Mouse (Mus musculus): ENCODE data around the gene Ppp1r35. TPM values are rescaled to one million over a fixed set of nuclear protein-coding genes. Genes with fewer than 3 reads are reported as not detected.

Gene Ppp1r35
- total RNA-seq, 2 experiments from 2014 or later = 21.6 to 23.1 TPM

DNA sequence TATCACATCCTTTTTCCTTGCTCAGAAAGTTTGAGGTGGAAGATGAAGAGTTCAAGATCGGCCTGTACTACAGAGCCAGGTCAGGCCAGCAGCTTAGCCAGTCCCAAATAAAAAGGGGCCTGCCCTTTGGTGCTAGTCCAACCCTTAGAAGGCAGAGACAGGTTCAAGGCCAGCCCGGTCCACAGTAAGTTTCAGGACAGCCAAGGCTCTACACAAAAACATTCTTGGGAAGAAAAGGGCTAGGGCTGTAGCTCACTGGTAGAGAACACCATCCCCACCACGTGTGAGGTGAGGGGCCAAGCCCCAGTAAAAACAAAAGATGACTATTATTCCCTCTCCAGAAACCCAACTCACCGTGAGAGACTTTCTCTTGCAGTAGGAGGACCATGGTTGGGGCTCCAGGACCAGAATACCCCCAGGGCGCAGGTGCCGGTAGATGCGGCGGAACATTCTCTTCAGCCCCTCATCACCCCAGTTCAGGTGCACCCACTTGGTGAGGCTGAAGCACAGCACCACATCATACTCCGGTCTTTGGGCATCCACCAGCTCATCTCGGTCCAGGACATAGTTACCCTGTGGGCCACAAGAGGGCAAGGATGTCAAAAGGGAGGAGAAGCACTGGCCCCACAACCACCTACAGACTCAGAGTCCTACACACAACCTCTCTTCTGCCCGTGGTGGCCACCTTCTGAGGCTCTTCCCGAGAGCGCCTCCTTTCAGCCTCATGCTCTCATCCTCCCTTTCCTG is 4.3 kb downstream of the Ppp1r35 start:
- no peak for DNase-seq

DNA sequence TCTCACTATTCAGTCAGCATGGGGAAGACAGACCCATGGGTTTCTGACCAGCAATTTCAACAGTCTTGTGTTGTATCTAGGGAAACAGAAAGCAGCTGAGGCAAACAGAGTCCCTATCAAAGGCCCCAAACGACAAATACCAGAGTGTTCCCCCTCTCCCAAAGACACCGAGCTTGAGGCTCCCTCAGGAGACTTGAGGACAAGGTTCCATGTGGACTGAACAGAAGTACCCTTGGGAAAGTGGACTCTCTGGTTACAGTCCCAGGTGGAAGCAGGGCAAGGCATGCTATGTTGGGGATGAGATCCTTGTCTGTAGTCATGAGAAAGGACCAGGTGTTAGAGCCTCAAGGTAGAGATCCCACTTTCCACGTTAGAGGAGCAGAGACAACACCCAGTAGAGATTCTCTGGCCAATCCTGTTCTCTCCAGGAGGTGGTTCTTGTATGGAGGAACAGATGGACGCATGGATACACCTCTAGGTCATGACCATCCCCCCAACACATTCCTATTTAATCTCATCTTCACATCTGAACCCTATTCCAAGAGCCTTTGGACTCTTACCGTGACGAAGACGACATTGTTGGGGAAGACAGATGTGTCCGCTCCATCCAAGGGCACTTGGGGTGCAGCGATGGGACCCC is 5.4 kb downstream of the Ppp1r35 start:
- DNase-seq = no peak

DNA sequence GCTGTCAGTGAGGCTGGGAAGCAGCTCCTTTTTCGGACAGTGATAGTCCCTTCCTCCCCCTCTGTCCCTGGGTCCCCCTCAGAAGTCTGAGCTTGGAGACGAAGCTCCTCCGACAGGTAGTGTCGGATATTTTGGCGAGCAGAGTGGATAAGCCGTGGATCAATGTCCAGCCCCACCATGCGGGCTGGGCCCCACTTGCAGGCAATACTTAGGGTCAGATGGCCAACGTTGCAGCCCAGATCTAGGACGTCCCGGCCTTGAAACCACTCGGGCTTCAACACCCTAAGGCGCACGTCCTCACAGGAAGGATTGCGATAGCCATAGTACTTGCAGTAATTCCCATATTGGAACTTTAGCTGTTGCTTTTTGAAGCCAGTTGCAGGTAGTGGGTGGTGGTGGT is 5.9 kb downstream of the Ppp1r35 start:
- peak; percentile 44 for DNase-seq

DNA sequence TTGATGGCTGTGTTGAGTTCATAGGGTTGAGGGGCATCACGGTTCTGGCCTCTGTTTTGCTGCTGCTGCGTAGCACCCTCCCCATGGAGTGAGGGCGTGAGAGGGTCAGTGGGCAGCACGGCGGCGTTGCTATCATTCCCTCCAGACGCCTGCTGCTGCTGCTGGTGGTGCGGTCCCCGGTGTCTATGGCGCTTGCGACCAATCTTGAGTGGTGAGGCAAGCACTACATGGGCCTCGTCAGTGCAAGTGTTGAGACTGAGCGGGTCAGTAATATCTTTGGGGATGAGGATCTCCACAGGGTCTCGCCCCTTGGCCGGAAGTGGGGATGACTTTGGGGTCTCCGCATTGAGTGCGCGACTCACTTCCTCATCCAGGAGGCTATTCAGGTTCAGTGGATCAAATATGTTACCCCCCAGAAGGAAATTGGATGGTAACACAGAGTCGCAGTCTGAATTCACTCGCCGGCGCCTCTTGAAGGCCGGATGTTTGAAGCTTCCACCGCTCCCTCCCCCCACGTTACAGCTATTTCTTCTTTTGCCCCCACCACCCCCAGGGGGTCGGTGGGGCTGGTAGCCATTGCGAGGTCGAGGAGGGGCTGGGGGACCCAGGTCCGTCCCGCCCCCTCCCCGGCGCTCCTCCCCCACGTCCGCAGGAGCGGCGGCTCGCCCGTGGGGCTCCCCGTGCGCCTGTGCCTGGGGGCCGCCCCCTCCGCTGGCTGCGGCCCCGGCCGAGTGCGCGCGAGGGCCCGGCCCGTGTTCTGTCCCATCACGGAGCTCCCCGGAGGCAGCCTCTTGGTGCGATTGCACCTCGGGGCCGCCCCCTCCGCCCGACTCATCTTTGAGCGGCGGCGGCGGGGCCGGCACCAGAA is 6.7 kb downstream of the Ppp1r35 start:
- DNase-seq = peak; percentile 73

DNA sequence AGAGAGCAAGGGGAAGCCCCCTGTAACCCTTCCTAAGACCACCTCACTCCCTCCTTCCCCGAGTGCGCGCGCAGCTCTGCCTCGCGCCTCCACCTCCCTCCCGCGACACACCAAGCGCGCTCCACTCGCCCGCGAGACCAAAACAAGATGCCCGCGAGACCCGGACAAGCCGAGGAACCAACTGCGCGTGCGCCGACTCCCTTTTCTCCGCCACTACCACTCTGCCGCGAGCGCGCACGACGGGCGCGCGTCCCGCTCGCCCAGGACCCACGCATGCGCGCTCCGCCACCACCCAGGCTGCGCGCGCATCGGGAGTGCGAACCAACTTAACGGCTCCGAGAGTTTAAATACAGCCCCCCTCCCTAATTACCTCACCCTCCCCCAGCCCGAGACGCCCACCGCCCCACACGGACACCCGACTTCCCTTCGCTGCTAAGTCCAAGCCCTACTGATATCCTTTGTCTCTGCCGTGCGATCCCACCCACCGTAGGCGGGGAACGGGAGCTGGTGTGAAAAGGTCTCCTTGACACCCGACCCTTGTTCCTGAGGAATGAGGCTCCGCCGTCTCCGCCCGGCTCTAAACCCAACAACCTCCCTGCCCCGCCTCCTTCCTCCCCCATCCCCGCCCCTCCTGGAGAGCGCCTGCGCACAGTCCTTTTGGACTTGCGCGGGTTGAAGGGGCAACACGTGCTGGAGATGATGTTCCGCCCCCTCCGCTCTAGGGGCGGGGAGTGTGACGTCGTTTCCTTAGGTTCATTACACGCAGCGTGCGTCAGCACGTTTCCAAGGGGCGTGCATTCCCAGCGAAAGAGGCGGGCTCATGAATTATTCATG is 7.7 kb downstream of the Ppp1r35 start:
- DNase-seq = peak; percentile 99

DNA sequence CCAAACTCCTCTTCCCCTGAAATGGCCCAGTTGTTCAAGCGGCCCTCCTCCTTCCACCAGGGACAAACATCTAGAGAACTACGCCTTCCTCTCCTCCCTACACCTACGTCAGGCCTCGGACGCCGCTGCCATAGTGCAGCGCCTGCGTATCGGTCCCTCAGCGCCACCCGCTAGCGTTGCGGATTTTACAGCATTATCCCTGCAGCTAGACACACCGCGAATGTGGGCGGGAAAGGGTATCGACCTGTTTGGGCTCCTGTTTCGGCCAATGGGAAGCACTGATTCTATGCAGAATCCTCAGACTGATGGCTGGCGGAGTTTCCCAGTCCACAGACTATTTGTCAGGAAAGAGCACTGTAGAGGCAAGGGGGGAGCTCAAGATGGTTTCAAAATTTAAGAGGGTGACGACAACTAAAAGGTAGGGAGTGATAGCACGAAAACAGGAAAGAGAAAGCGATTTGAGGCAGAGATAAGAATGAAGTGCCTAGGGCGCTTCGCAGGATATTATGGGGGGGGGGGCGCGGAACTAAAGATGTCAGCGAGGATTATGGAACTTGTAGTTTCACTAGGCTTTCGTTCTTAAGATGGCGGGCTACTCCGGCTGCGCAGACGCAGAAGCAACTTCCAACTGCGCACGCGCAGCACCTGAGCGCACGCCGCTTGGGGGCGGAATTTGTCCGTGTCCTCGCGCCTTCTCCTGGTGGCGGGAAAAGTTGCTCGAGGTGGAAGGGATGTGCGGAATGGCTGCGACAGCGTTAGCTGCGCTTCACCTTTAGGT is 8.7 kb downstream of the Ppp1r35 start, which contains the start of the genes Mepce and Zcwpw1:
Mepce (minus strand) TSS at position 505 of the 778 bp plus-strand sequence.
Zcwpw1 (plus strand) TSS at position 648 of the 778 bp plus-strand sequence.
- peak; percentile 97 for DNase-seq

DNA sequence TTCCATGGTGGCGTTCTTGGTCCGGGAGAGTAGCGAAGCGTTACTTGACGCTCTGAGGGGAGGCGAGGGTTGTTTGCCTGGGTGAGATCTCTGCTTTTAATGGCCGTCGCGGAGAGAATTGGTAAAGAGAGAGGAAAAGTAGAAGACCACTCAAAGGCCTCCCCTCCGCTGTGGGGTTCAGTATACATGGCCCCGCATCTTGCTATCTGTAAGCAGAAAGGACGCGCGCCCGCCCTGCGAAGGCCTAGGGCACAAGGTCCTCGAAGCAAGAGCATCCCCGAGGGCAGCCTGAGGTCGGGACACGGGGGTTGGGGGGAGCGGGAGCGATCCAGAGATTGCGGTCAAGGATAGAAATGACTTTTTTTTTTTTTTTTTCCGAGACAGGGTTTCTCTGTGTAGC is 9.5 kb downstream of the Ppp1r35 start:
- no peak for DNase-seq

DNA sequence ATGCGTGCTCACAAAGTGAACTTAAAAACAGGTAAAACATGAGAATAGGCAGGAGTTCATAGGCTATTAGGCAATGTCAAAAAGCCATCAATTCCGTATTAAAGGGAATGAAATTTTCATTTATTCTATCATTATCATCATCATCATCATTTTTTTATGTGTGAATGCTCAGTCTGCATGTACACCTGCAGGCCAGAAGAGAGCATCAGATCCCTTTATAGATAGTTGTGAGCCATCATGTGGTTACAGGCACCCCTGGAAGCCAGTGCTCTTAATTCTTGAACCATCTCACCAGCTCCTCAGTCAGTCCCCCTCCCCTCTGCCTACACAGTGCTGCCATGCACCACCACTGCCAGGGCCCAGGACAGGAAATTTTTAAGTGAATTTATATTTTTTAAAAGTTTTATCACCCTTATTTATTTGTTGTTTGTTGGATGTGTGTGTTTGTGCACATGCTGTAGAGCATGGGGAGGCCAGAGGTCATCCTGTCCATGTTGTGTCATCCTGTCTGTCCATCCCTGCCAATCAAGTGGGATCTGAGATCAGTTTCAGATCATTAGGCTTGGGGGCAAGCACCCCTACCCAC is 10.4 kb downstream of the Ppp1r35 start:
- no peak for DNase-seq

DNA sequence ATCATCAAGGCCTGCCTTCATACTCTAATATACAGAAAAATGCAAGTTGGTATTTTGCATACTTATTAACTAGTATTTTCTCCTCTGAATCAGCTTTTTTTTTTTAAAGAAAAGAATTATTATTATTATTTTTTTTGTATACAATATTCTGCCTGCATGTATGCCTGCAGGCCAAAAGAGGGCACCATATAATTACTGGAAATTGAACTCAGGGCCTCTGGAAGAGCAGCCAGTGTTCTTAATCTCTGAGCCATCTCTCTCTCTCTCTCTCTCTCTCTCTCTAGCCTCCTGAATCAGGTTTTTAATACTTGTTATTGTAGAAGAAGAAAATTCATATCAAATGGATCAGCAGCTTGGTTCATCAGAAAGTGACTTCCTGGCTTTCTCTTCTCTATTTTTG is 12.9 kb downstream of the Ppp1r35 start:
- no peak for DNase-seq

DNA sequence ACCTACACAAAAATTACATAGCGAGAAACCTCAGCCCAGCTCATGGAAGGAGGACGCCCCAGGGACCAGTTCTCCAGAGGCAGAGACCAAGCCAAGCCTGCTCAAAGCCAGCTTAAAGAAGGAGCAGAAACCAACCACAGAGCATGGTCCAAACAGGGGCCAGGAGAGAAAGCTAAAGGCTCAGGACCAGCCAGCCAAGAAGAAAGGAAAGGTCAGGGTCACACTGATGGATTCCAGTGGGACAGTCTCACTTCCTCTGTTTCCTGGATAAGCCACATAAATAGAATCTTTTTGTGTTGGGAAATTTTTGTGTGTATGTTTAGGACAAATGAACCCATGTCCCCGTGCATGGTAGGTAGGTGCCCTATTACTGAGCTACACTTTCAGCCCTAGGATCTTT is 18.0 kb downstream of the Ppp1r35 start:
- DNase-seq = peak; percentile 64

DNA sequence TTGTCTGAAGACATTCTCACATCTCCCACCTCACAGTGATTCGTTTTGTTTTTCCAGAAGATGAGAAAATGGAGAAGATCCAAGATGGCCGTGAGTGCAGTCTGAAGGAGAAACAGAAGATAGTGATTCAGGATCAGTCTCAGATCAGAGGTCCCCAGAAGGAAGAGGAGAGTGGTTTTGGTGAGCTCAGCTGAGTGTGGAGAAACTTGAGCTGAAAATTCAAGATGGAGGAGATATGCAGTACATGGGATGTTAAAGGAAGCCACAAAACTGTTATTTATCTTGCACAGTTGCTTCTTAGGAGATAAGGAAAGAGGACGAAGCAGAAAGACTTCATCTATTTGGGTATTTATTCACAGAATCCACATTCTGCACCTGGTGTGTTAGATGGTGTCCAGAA is 22.3 kb downstream of the Ppp1r35 start:
- DNase-seq = no peak

DNA sequence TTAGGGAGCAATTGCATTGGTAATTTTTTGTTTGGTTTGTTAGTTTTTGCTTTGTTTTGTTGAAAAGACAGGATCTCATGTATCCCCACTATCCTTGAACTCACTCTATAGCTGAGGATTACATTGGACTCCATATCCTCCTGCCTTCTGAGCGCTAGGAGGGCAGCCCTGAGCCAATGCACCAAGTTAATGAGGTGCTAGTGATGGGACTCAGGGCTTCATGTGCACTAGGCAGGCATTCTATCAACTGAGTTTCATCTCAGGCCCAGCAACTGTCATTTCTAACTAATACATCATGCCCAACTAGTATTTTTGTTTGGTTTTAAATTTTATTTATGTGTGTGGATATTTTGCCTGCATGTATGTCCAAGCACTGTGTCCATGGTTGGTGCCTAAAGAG is 27.5 kb downstream of the Ppp1r35 start:
- no peak for DNase-seq

DNA sequence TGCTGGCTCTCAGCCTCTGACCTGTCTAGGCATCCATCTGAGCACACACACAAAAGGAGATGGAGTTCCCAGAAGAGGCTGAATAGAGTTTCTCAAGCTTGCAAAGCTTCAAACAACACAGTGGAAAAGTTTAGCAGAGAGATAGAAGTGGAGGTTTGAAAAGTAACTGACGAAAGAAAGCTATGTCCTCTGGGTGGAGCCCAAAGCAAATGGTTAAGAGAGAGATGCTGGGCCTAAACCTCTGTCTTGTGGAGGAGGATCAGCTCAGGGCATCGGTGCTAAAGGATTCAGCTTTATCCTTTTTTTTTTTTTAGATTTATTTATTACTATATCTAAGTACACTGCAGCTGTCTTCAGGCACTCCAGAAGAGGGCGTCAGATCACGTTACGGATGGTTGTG is 29.7 kb downstream of the Ppp1r35 start:
- DNase-seq = no peak

DNA sequence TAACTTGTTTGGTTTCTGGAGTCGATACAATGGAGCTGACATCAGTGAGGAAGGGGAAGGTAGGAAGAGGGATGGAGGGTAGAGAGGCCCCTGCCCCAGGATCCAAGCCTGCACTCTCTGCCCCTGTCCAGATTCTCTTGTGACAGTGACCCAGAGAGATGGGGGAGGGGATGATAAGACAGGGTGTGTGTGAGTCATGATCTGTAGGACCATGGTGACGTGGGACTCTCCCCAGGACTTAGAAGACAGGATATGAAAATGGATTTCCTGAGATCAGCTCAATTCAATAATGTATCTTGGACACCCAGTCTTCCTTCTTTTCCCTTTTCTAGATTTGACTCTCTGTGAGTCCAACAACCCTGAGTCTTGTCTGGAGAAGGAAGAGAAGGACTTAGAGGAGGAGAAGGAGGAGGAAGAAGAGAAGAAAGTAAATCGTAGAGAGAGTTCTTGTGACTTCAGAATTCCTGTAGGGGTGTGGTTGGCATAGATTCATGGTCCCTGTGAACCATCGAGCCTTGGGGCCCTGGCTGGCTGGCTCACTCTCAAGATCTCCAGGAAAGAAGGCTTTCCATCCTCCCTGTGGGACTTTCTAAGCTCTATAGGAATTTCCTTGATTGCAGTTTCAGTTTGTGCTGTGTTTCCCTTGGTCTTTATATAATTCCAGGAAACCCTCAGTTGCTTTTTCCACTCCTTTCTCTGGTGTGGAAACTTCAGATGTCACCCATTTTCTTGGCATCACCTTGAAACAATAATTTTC is 39.0 kb downstream of the Ppp1r35 start:
- no peak for DNase-seq

DNA sequence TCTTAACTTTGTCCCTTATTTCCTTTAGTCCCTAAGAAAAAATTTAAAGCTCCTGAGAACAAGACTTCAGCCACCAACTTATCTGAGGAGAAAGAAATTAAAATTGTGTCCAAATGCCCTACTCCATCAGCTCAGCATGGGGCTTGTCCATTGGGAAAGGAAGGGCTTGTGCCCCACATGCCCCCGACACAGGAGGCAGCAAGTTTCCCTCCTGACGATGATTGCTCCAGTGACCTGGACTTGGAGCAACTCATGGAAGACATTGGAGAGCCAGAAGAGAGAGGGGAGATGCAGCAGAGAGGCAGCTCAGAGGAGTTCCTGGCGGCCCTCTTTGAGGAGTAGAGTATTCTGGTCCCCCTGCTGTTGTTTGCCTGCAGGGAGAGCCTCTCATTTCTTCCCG is 43.5 kb downstream of the Ppp1r35 start:
- DNase-seq = no peak

DNA sequence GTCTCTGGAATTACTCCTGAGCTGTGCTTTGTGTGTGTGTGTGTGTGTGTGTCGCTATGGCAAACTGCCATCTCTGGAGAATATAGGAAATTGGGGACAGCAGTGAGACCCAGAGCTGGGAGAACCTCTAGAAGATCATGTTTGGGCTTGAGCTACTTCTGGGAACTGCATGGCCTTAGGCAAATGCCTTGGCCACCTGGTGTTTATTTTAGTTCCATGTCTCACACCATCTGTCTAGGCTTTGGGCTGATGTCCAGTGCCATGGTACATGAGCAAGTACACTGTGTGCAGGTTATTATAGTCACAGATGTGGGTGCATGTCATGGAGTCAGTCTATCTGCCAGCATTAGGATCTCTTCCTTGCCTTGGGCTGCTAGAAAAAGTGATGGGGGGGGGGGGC is 44.0 kb downstream of the Ppp1r35 start:
- no peak for DNase-seq

DNA sequence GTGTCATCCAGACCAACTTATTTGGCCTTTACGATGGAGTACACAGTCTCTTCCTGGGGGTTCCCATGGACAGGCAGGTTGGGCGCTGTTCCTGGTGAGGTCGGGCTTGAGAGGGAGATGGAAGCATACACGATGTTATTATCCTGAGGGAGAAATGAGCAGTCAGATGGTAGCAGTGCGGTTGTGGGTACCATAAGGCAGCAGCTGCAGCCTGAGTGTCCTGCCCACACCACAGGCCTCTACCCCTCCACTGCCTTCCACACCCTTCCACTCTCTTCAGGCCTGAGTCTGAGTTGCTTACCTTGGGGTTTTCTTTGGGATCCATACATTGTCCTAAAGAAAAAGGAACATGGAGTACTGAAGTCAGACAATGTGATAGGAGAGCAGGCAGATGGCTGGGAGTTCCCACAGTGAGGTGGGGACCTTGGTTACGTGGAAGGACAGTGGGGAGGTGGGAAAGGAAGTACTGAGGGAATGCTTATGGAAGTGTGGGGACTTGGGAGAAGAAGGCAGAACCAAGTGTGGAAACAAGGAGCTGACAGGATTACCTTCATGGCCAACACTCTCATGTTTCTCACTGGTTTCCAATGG is 44.9 kb downstream of the Ppp1r35 start:
- no peak for DNase-seq

DNA sequence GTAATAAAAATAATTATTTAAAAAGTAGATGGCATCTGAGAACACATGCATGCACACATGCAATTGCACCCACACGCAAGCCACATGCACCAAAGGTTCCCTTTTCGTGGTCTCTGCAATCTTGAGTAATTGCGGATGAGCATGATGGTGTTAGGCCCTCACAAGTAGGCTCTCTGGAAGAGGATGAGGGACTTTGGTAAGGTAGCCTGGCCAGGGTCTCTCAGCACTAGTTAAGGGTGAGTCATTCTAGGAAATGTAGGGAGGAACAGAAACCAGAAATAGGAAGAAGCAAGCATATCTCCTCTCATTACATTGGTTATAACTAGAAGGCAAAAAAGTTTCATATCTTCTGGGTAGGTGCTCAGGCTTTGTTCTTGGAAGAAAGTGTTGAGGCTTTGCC is 46.4 kb downstream of the Ppp1r35 start:
- no peak for DNase-seq

DNA sequence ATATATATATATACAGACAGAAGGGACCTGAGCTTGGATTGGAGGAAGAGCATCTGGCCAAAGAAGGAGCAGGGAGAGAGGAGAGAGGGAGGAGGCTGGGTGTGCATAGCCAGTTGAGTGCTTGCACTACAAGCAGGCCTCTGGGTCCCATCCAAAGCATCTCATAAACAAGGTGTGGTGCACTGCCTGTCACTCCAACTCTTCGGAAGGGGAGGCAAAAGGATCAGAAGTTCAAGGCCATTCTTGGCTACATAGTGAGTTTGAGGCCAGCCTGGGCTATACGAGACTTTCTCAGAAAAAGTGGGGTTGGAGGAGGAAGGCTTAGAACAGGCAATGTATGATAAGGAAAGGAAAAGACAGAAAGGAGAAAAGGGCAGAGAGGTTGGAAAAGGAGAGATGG is 47.3 kb downstream of the Ppp1r35 start:
- DNase-seq = no peak

DNA sequence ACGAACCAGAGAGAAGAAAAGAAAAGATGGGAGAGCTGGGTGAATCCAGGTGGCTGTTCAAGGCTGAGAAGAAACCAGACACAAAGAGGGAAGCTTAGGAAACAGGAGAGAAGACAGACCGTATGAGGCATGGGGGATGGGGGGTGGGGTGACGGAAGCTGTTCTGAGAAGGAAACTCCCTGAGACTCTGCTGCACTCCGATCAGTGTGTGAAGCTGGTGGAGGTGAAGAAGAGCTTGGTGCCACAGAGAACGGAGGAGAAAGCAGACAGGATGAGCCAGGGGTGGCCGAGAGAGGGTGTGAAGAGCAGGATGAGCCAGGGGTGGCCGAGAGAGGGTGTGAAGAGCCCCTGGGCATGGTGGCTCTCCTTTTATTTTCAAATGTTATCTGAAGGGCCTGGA is 47.8 kb downstream of the Ppp1r35 start:
- no peak for DNase-seq

Measured in adrenal gland, postnatal 10 days (tissue).